Mouse (Mus musculus): ENCODE measurements around the gene Rcor3.

Rcor3 gene

GRCm38 (mm10) chr1:192070618-192071051 lies 67.2 kb downstream of the Rcor3 start:
- in situ Hi-C loops (cut with MboI, MseI) = no loop called here

- in situ Hi-C loops (cut with MboI, MseI) = no loop called here
Observed at GRCm38 (mm10) chr1:192069971-192070591, 67.8 kb downstream of the Rcor3 start.

GRCm38 (mm10) chr1:192068188-192068587 lies 69.7 kb downstream of the Rcor3 start:
- in situ Hi-C loops (cut with MboI, MseI) = no loop called here

- in situ Hi-C loops (cut with MboI, MseI) = no loop called here
Observed at GRCm38 (mm10) chr1:192066956-192067355, 70.9 kb downstream of the Rcor3 start.

GRCm38 (mm10) chr1:192063209-192063946 lies 74.5 kb downstream of the Rcor3 start:
- in situ Hi-C loops (cut with MboI, MseI) = no loop called here

GRCm38 (mm10) chr1:192062682-192063081 lies 75.2 kb downstream of the Rcor3 start:
- in situ Hi-C loops (cut with MboI, MseI) = no loop called here

- in situ Hi-C loops (cut with MboI, MseI) = no loop called here
Observed at GRCm38 (mm10) chr1:192061666-192062306, 76.1 kb downstream of the Rcor3 start.

- in situ Hi-C loops (cut with MboI, MseI) = no loop called here
Observed at GRCm38 (mm10) chr1:192058911-192059310, 79.0 kb downstream of the Rcor3 start.

GRCm38 (mm10) chr1:192053726-192054125 lies 84.1 kb downstream of the Rcor3 start:
- in situ Hi-C loops (cut with MboI, MseI) = no loop called here

- in situ Hi-C loops (cut with MboI, MseI) = no loop called here
Observed at GRCm38 (mm10) chr1:192052986-192053385, 84.9 kb downstream of the Rcor3 start.

GRCm38 (mm10) chr1:192052461-192052860 lies 85.4 kb downstream of the Rcor3 start:
- in situ Hi-C loops (cut with MboI, MseI) = no loop called here

Data from T-helper 1 cell (primary cell).